Mouse (Mus musculus): Measurements from ENCODE around the gene Nlgn1.

Nlgn1 gene

GRCm38 (mm10) chr3:26332400-26333238 is at the start of gene Nlgn1:
TSS of gene Nlgn1 (minus strand) at chr3:26332460.
- DNase-seq, result no peak

- DNase-seq, result no peak
Measured at GRCm38 (mm10) chr3:26378272-26378671, 46.0 kb upstream of the Nlgn1 start.

- no peak for DNase-seq
Measured at GRCm38 (mm10) chr3:26355082-26355481, 22.8 kb upstream of the Nlgn1 start.

GRCm38 (mm10) chr3:26354483-26355030 is 22.3 kb upstream of the Nlgn1 start:
- no peak for DNase-seq

- no peak for DNase-seq
Measured at GRCm38 (mm10) chr3:26337495-26337894, 5.2 kb upstream of the Nlgn1 start.

- DNase-seq, result peak; percentile 9
Measured at GRCm38 (mm10) chr3:26333239-26333811, 1.1 kb upstream of the Nlgn1 start.

GRCm38 (mm10) chr3:26331177-26332061 is 841 bp downstream of the Nlgn1 start:
- DNase-seq, result peak; percentile 11

- no peak for DNase-seq
Measured at GRCm38 (mm10) chr3:26330863-26331176, 1.4 kb downstream of the Nlgn1 start.

GRCm38 (mm10) chr3:26330019-26330418 is 2.2 kb downstream of the Nlgn1 start:
- DNase-seq, result no peak

- no peak for DNase-seq
Measured at GRCm38 (mm10) chr3:26324510-26324909, 7.8 kb downstream of the Nlgn1 start.

GRCm38 (mm10) chr3:26317397-26317796 is 14.9 kb downstream of the Nlgn1 start:
- DNase-seq, result no peak

- no peak for DNase-seq
Measured at GRCm38 (mm10) chr3:26297869-26298268, 34.4 kb downstream of the Nlgn1 start.

GRCm38 (mm10) chr3:26270894-26271795 is 61.1 kb downstream of the Nlgn1 start:
- no peak for DNase-seq

- no peak for DNase-seq
Measured at GRCm38 (mm10) chr3:26246564-26246963, 85.7 kb downstream of the Nlgn1 start.

GRCm38 (mm10) chr3:26243274-26243673 is 89.0 kb downstream of the Nlgn1 start:
- no peak for DNase-seq

GRCm38 (mm10) chr3:26230006-26230405 is 102.3 kb downstream of the Nlgn1 start:
- no peak for DNase-seq

GRCm38 (mm10) chr3:26228827-26229226 is 103.4 kb downstream of the Nlgn1 start:
- no peak for DNase-seq

GRCm38 (mm10) chr3:26228172-26228781 is 104.0 kb downstream of the Nlgn1 start:
- DNase-seq, result no peak

GRCm38 (mm10) chr3:26223500-26223899 is 108.8 kb downstream of the Nlgn1 start:
- DNase-seq, result no peak

GRCm38 (mm10) chr3:26216231-26216630 is 116.0 kb downstream of the Nlgn1 start:
- no peak for DNase-seq

- no peak for DNase-seq
Measured at GRCm38 (mm10) chr3:26202702-26203101, 129.6 kb downstream of the Nlgn1 start.

- DNase-seq, result no peak
Measured at GRCm38 (mm10) chr3:26201410-26201809, 130.8 kb downstream of the Nlgn1 start.
